Mouse (Mus musculus): ENCODE data around the gene Sp140.
"Not testable (repeated sequence)": the region's sequence is repeated elsewhere in the genome, so short reads cannot be mapped to it uniquely, and the experiment has no call there.

DNA sequence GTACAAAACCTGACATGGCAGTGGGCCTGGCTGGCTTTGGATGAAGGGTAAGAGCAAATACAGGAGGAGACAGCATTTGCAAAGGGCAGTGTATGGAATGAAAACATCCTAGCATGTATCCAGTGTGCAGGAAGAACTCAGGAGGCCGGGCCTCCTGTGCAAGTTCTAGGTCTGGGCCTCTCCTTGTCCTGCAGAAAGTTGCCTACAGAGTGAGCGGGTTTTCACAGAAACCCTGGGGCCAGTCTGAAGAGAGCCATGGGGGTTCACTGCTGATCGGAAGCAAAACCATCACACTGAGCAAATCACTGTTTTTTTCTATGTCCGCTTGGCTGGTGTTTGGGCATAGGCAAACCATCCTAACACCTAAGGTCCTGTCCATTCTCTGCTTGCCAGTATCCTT, 38.0 kb downstream of the Sp140 start:
- not testable (repeated sequence) for TF ChIP-seq CTCF (conservative IDR thresholded peaks at IDR 0.05; ENCODE audit: low read length); NANOG (IDR thresholded peaks at IDR 0.05; ENCODE audit: borderline replicate concordance, low read length)

Data from E14TG2a.4 (cell line).